ENCODE assay signal across 9 mouse cellular contexts in genomic region chr16:92883821-92884272, GRCm38 (mm10). TPM values are rescaled to one million over a fixed set of nuclear protein-coding genes. Genes with fewer than 3 reads are reported as not detected.
DNase-seq lines count a peak whose midpoint lies in the region; ATAC-seq and TF ChIP-seq lines count a peak whose summit lies in the region.
"Had no signal": no experiment of that assay in that cellular context is flagged by ENCODE, and none has a peak within 500 bp of the region (broad histone marks: within the 10 kb centered on the region; RNA-seq: fewer than 3 reads in every experiment).

No protein-coding gene starts in this region.

- H3K27me3 ChIP-seq in kidney, embryonic 16.5 days (ENCODE audit: insufficient read depth, low read length), result no peaks in the 10 kb centered on the region
- H3K27me3 ChIP-seq in kidney, embryonic 15.5 days, result no peaks in the 10 kb centered on the region
- peaks cover 69% of the 10 kb centered on the region for H3K27me3 ChIP-seq in heart, postnatal 0 days (ENCODE audit: control insufficient read depth, insufficient read depth, low read length)
- H3K27me3 ChIP-seq: embryonic facial prominence, embryonic 15.5 days had no signal

- 0 out of 2 replicates have a peak, but pooled peaks cover 4% of the 10 kb centered on the region for H3K4me1 ChIP-seq in kidney, embryonic 16.5 days (ENCODE audit: insufficient read depth, low read length)
- H3K4me1 ChIP-seq in kidney, embryonic 15.5 days, result peaks cover 4% of the 10 kb centered on the region
- H3K4me1 ChIP-seq in heart, postnatal 0 days (ENCODE audit: control insufficient read depth, insufficient read depth), result peaks cover 6% of the 10 kb centered on the region; the same call in 1 of the 2 replicates

- 48% methylated on average over 12 of the region's 12 CpGs for WGBS in kidney, embryonic 16.5 days
- 41% methylated on average over 12 of the region's 12 CpGs for WGBS in kidney, embryonic 15.5 days
- WGBS in heart, postnatal 0 days, result 4% methylated on average over 12 of the region's 12 CpGs

- TF ChIP-seq EP300 in heart, postnatal 0 days (IDR thresholded peaks at IDR 0.05; ENCODE audit: low read depth), result no peak

- no peak for TF ChIP-seq CTCF in heart, postnatal 0 days (IDR thresholded peaks at IDR 0.05; ENCODE audit: low read depth)

- peak; percentile 76 for DNase-seq in c-Kit-positive CD71-positive TER-119-negative erythroid progenitor cells, embryonic 14.5 days (ENCODE audit: low read depth)
- peak; percentile 46 for DNase-seq in heart, postnatal 0 days (ENCODE audit: low spot score)
- DNase-seq in mesoderm, embryonic 11.5 days (ENCODE audit: low read depth, low spot score), result peak; percentile 51
- DNase-seq in cerebellum, postnatal 25 days, result no peak
- DNase-seq in adrenal gland, postnatal 36 days, result no peak
- no peak for DNase-seq in left cerebral cortex, adult 18-20 months (ENCODE audit: low spot score in 2 of 2)

- no peaks in the 10 kb centered on the region for H3K36me3 ChIP-seq in kidney, embryonic 16.5 days (ENCODE audit: insufficient read depth, low read length)
- no peaks in the 10 kb centered on the region for H3K36me3 ChIP-seq in kidney, embryonic 15.5 days
- H3K36me3 ChIP-seq in heart, postnatal 0 days (replicated peaks; ENCODE audit: control insufficient read depth, insufficient read depth, low read length), result no peaks in the 10 kb centered on the region
- H3K36me3 ChIP-seq: embryonic facial prominence, embryonic 15.5 days had no signal

- ATAC-seq in kidney, embryonic 16.5 days (ENCODE audit: low FRiP score, low TSS enrichment), result 0 out of 2 replicates have a peak, but pooled peaks have one; percentile 31
- ATAC-seq in kidney, embryonic 15.5 days (replicated peaks; ENCODE audit: low FRiP score), result no peak; the same call in 1 of the 2 replicates
- peak; percentile 67 for ATAC-seq in heart, postnatal 0 days (ENCODE audit: insufficient read depth, low read depth)

- H3K4me2 ChIP-seq in kidney, embryonic 16.5 days (replicated peaks; ENCODE audit: low read depth, low read length), result no peak overlapping the region
- no peak overlapping the region for H3K4me2 ChIP-seq in kidney, embryonic 15.5 days
- no peak overlapping the region for H3K4me2 ChIP-seq in heart, postnatal 0 days (ENCODE audit: low read depth, low read length)
- H3K4me2 ChIP-seq: embryonic facial prominence, embryonic 15.5 days had no signal

- H3K9ac ChIP-seq in kidney, embryonic 16.5 days (replicated peaks; ENCODE audit: low read length), result no peak overlapping the region
- H3K9ac ChIP-seq in kidney, embryonic 15.5 days, result no peak overlapping the region
- H3K9ac ChIP-seq in heart, postnatal 0 days (replicated peaks; ENCODE audit: low read depth, low read length), result no peak overlapping the region
- H3K9ac ChIP-seq: embryonic facial prominence, embryonic 15.5 days had no signal

- H3K4me3 ChIP-seq in kidney, embryonic 16.5 days (ENCODE audit: low read length), result no peak overlapping the region
- no peak overlapping the region for H3K4me3 ChIP-seq in kidney, embryonic 15.5 days (replicated peaks)
- H3K4me3 ChIP-seq in heart, postnatal 0 days (ENCODE audit: low read depth, low read length), result no peak overlapping the region
- H3K4me3 ChIP-seq: embryonic facial prominence, embryonic 15.5 days had no signal

- H3K9me3 ChIP-seq in kidney, embryonic 16.5 days (ENCODE audit: low read length), result no peaks in the 10 kb centered on the region
- H3K9me3 ChIP-seq in kidney, embryonic 15.5 days (replicated peaks), result no peaks in the 10 kb centered on the region
- no peaks in the 10 kb centered on the region for H3K9me3 ChIP-seq in heart, postnatal 0 days (replicated peaks; ENCODE audit: control insufficient read depth, low read length)
- H3K9me3 ChIP-seq: embryonic facial prominence, embryonic 15.5 days had no signal

- H3K27ac ChIP-seq in kidney, embryonic 16.5 days (ENCODE audit: low read length), result no peak overlapping the region
- H3K27ac ChIP-seq in kidney, embryonic 15.5 days, result no peak overlapping the region
- no peak overlapping the region for H3K27ac ChIP-seq in heart, postnatal 0 days (ENCODE audit: low read depth)
- H3K27ac ChIP-seq: embryonic facial prominence, embryonic 15.5 days had no signal

RNA-seq across cellular contexts. Expression of gene Runx1, which starts 57.9 kb away (rescaled TPM):
- polyA plus RNA-seq in kidney, embryonic 16.5 days (2015; fragmentation: Nextera tagmentation; extraction: Ambion mirVana), result 1.6 TPM in 2 replicates
- 1.6 and 2.1 TPM in 2 replicates for polyA plus RNA-seq in kidney, embryonic 15.5 days (2015; fragmentation: Nextera tagmentation; extraction: Ambion mirVana)
- total RNA-seq in heart, postnatal 0 days (2014; rRNA removed; ENCODE audit: low replicate concordance), result 1.3 and 4.4 TPM in 2 replicates
- 0.33 and 0.37 TPM in 2 replicates for polyA plus RNA-seq in heart, postnatal 0 days (2015; fragmentation: Nextera tagmentation; extraction: Ambion mirVana)
- total RNA-seq in adrenal gland, postnatal 36 days (2021), result 1 to 10 TPM; 3.3 to 5.6 TPM
- 1 to 10 TPM; 1.6 to 1.8 TPM for total RNA-seq in left cerebral cortex, adult 18-20 months (2021)

Comparison
In these comparisons a context has a peak if more than half of its experiments do, and no peak if none do; other contexts are left out.
1. DNase-seq: peak in c-Kit-positive CD71-positive TER-119-negative erythroid progenitor cells, embryonic 14.5 days (single experiment), heart, postnatal 0 days (single experiment) and mesoderm, embryonic 11.5 days (single experiment); none in cerebellum, postnatal 25 days (0 of 2), adrenal gland, postnatal 36 days (0 of 2) and left cerebral cortex, adult 18-20 months (0 of 2).